Mouse (Mus musculus): ENCODE results near the gene Ubn1.

- TF ChIP-seq POLR2A (IDR thresholded peaks at IDR 0.05; ENCODE audit: borderline replicate concordance, control insufficient read depth, low read depth, low read length) (no peak), CTCF (IDR thresholded peaks at IDR 0.05; ENCODE audit: control insufficient read depth, insufficient read depth, low read length) (no peak)
These were observed 13.6 kb downstream of the Ubn1 start for GRCm38 (mm10) chr16:5063472-5063871.
